Mouse (Mus musculus) spleen, adult 2 months (tissue): Measurements from ENCODE around the gene Ccser1. TPM values are rescaled to one million over a fixed set of nuclear protein-coding genes. Genes with fewer than 3 reads are reported as not detected.

Experiments used
- DNase-seq, 2 experiments: peaks; one replicate each; pipeline versions ENCODE4 v3.0.0 to v3.0.0-alpha.2; 2012 to 2021; ENCODE audit warnings: low spot score in 2 of 2, low read depth in 1 of 2
- H3K27ac ChIP-seq: fragments of 200-500 bp; 2 replicates; pipeline ENCODE4 v1.5.1; 2012; ENCODE audit warnings: low read length, inconsistent platforms; ENCODE audit not compliant: insufficient read depth
- H3K27me3 ChIP-seq: fragments of 200-500 bp; 2 replicates; pipeline ENCODE4 v1.6.1; 2012; ENCODE audit warnings: mild to moderate bottlenecking, moderate library complexity, low read length, inconsistent platforms; ENCODE audit not compliant: control insufficient read depth, insufficient read depth
- H3K36me3 ChIP-seq: fragments of 200-500 bp; 2 replicates; pipeline ENCODE4 v1.6.1; 2012; ENCODE audit warnings: mild to moderate bottlenecking, low read length, inconsistent platforms; ENCODE audit not compliant: control insufficient read depth, insufficient read depth
- H3K4me1 ChIP-seq: fragments of 200-500 bp; 2 replicates; pipeline ENCODE4 v1.6.1; 2011; ENCODE audit warnings: inconsistent platforms; ENCODE audit not compliant: control insufficient read depth, insufficient read depth, insufficient read length
- H3K4me3 ChIP-seq: fragments of 200-500 bp; 2 replicates; pipeline ENCODE4 v1.5.1; 2011; ENCODE audit warnings: mild to moderate bottlenecking, inconsistent platforms; ENCODE audit not compliant: insufficient read depth, insufficient read length; ENCODE audit errors: extremely low read depth
- CTCF ChIP-seq: fragments of 200-500 bp; IDR thresholded peaks from 2 replicates; pipeline ENCODE4 v1.5.1; 2011; ENCODE audit warnings: mild to moderate bottlenecking, inconsistent platforms; ENCODE audit not compliant: insufficient read depth, insufficient read length, insufficient replicate concordance; ENCODE audit errors: extremely low read depth
- POLR2A ChIP-seq: fragments of 200-500 bp; IDR thresholded peaks from 2 replicates; pipeline ENCODE4 v1.6.1; 2011; ENCODE audit warnings: low read depth, low read length, inconsistent platforms
- WGBS: fragments of 180-500 bp; shearing (Covaris S2); methylation state at CpG from one replicate; pipeline ENCODE4 v1.1.7; 2018; 5-methylcytosine and 5-hydroxymethylcytosine counted together
- polyA plus RNA-seq: library from polyadenylated mRNA; depleted of rRNA; stranded (reverse); fragments of >200 nt; gene quantifications from 2 replicates; pipeline ENCODE4 v1.2.3, GENCODE M21; 2012

Ccser1 gene
- polyA plus RNA-seq, 1 experiment: 0.82 TPM

GRCm38 (mm10) chr6:61329593-61330540 lies 149.7 kb downstream of the Ccser1 start:
- H3K27me3 ChIP-seq: no peaks in the 10 kb centered on the region
- H3K4me3 ChIP-seq: no peak overlapping the region
- no peak for DNase-seq
- H3K4me1 ChIP-seq: no peaks in the 10 kb centered on the region
- H3K36me3 ChIP-seq: no peaks in the 10 kb centered on the region
- WGBS: 92% methylated on average over 15 of the region's 15 CpGs
- TF ChIP-seq CTCF (no peak), POLR2A (no peak)
- H3K27ac ChIP-seq: no peak overlapping the region

- 96% methylated on average over 1 of the region's 1 CpGs for WGBS
- H3K4me3 ChIP-seq: no peak overlapping the region
- H3K27me3 ChIP-seq: no peaks in the 10 kb centered on the region
- H3K4me1 ChIP-seq: no peaks in the 10 kb centered on the region
- TF ChIP-seq CTCF (no peak), POLR2A (no peak)
- H3K36me3 ChIP-seq: no peaks in the 10 kb centered on the region
- DNase-seq: no peak
- no peak overlapping the region for H3K27ac ChIP-seq
Measured at GRCm38 (mm10) chr6:61334466-61334865, 154.3 kb downstream of the Ccser1 start.

- no peak for DNase-seq
Measured at GRCm38 (mm10) chr6:61347045-61347838, 167.1 kb downstream of the Ccser1 start.

GRCm38 (mm10) chr6:61363722-61364121 lies 183.6 kb downstream of the Ccser1 start:
- Histone ChIP-seq H3K4me3 (no peak overlapping the region), H3K36me3 (no peaks in the 10 kb centered on the region), H3K4me1 (no peaks in the 10 kb centered on the region), H3K27me3 (no peaks in the 10 kb centered on the region), H3K27ac (no peak overlapping the region)
- 86% methylated on average over 5 of the region's 5 CpGs for WGBS
- TF ChIP-seq CTCF (no peak), POLR2A (no peak)
- DNase-seq: no peak

More at GRCm38 (mm10) chr6:61347045-61347838, 167.1 kb downstream of the Ccser1 start:
- H3K27me3 ChIP-seq: no peaks in the 10 kb centered on the region
- H3K36me3 ChIP-seq: no peaks in the 10 kb centered on the region
- TF ChIP-seq CTCF: no peak
- no peak for TF ChIP-seq POLR2A
- no peak overlapping the region for H3K4me3 ChIP-seq
- H3K4me1 ChIP-seq: no peaks in the 10 kb centered on the region
- no peak overlapping the region for H3K27ac ChIP-seq
- 85% methylated on average over 5 of the region's 5 CpGs for WGBS

- Histone ChIP-seq H3K4me1 (no peaks in the 10 kb centered on the region), H3K27me3 (no peaks in the 10 kb centered on the region), H3K4me3 (no peak overlapping the region), H3K27ac (no peak overlapping the region), H3K36me3 (no peaks in the 10 kb centered on the region)
- no peak for DNase-seq
- no peak for TF ChIP-seq POLR2A
- TF ChIP-seq CTCF: no peak
- 30% methylated on average over 3 of the region's 3 CpGs for WGBS
Measured at GRCm38 (mm10) chr6:61382526-61382925, 202.4 kb downstream of the Ccser1 start.

- no peaks in the 10 kb centered on the region for H3K36me3 ChIP-seq
- DNase-seq: no peak
- no peak overlapping the region for H3K4me3 ChIP-seq
- H3K27me3 ChIP-seq: no peaks in the 10 kb centered on the region
- H3K4me1 ChIP-seq: no peaks in the 10 kb centered on the region
- H3K27ac ChIP-seq: no peak overlapping the region
- TF ChIP-seq POLR2A: no peak
- 74% methylated on average over 3 of the region's 3 CpGs for WGBS
Measured at GRCm38 (mm10) chr6:61382991-61383390, 202.9 kb downstream of the Ccser1 start.

GRCm38 (mm10) chr6:61387046-61387445 lies 206.9 kb downstream of the Ccser1 start:
- Histone ChIP-seq H3K27ac (no peak overlapping the region), H3K36me3 (no peaks in the 10 kb centered on the region), H3K4me1 (no peaks in the 10 kb centered on the region), H3K27me3 (no peaks in the 10 kb centered on the region), H3K4me3 (no peak overlapping the region)
- DNase-seq: no peak
- 94% methylated on average over 1 of the region's 1 CpGs for WGBS
- TF ChIP-seq CTCF (no peak), POLR2A (no peak)
